Mouse (Mus musculus): ENCODE data around the gene Cpn1.

GRCm38 (mm10) chr19:43944566-43944965, 41.8 kb downstream of the Cpn1 start:
- no peak for TF ChIP-seq POLR2AphosphoS5 (IDR thresholded peaks at IDR 0.05; ENCODE audit: insufficient replicate concordance, low read depth, low read length)
- TF ChIP-seq CTCF (IDR thresholded peaks at IDR 0.05; ENCODE audit: low read depth, low read length), result no peak
- TF ChIP-seq GATA1 (IDR thresholded peaks at IDR 0.05; ENCODE audit: borderline replicate concordance, low read length), result no peak
- TF ChIP-seq TAL1 (conservative IDR thresholded peaks at IDR 0.05; ENCODE audit: low read depth, low read length), result no peak
- no peak for TF ChIP-seq GATA2 (IDR thresholded peaks at IDR 0.05; ENCODE audit: borderline replicate concordance, low read depth, low read length)

All from G1E (cell line).